Mouse (Mus musculus) c-Kit-negative CD71-positive TER-119-positive erythroid progenitor cells, embryonic 14.5 days (primary cell): ENCODE data around the gene Axdnd1.
"Not testable (repeated sequence)": the region's sequence is repeated elsewhere in the genome, so short reads cannot be mapped to it uniquely, and the experiment has no call there.

Experiments used
- DNase-seq: peaks from one replicate; pipeline ENCODE4 v3.0.0-alpha.2; 2013; ENCODE audit warnings: low read depth, low spot score

Axdnd1 gene

DNA sequence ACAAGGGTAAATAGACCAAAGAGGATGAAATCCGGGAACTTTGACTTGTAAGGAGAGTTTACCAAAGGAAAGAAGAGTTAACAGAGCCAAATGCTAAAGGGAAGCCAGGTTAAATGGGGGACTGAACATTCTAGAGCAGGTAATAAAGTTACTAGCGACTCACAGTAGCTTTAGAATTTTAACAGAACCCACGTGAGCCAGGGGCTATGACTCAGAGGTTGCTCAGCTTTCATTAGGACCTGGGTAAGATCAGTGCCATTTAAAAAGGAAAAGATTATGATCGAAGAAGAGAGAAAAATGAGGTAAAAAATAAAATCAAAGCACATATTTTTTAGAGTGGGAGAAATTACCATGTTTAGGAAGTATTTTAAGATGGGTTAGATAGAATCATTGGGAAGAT lies 80.1 kb downstream of the Axdnd1 start:
- DNase-seq = no peak

DNA sequence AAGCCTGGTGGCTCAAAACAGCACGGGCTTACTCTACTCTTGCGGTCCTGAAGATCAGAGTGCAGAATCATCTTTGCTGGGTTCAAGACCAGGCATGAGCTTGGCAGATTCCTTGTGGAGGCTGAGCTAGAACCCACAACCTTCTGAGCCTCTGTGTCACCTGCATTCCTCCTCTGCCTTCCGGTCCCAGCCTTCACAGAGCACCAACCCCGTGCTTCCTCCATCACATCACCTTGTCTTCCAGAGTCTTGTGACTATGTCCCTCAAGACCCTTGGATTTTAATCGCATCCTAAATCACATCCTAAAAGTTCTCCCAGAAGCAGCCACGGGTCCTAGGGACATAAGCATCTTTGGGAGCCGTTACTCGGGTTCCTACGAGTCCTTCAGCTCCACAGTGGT lies 97.8 kb downstream of the Axdnd1 start:
- no peak for DNase-seq

DNA sequence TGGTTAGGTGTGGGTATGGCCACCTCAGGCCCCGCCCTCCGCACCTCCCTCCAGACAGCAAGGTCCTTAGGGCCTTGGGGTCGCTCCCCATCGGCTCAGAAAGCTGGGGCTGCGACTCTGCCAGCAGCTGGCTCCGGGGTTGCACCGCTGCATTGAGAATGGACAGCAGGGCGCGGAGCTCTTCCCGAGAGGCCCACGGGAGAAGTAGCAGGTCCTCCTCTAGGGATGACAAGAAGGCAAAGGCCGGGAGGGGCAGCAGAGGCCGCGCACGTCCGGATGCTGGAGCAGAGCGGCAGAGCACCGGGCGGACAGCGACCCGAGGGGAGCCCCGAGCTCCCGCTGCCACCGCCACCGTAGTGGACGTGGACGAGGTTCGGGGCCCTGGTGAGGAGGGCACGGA lies 110.3 kb downstream of the Axdnd1 start, which contains the start of gene Nphs2:
Gene Nphs2, plus strand, starts transcription at position 98 of the 400 bp plus-strand sequence.
- no peak for DNase-seq

DNA sequence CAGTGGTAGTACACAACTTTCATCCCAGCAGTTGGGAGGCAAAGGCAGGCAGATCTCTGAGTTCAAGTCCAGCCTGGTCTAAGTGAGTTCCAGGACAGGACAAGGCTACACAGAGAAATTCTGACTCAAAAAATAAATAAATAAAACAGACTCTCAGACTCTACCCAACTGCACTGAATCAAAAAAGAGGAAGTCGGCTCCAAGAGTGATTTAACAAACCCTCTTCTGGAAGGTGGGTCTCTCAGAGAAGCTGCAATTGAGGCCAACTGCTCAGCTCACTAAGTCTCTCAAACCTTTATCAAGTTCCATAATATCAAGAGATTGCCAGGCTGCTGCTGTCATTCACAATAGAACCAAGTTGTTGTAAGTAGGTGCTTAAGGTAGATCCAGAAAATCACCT lies 112.4 kb downstream of the Axdnd1 start:
- DNase-seq = no peak

DNA sequence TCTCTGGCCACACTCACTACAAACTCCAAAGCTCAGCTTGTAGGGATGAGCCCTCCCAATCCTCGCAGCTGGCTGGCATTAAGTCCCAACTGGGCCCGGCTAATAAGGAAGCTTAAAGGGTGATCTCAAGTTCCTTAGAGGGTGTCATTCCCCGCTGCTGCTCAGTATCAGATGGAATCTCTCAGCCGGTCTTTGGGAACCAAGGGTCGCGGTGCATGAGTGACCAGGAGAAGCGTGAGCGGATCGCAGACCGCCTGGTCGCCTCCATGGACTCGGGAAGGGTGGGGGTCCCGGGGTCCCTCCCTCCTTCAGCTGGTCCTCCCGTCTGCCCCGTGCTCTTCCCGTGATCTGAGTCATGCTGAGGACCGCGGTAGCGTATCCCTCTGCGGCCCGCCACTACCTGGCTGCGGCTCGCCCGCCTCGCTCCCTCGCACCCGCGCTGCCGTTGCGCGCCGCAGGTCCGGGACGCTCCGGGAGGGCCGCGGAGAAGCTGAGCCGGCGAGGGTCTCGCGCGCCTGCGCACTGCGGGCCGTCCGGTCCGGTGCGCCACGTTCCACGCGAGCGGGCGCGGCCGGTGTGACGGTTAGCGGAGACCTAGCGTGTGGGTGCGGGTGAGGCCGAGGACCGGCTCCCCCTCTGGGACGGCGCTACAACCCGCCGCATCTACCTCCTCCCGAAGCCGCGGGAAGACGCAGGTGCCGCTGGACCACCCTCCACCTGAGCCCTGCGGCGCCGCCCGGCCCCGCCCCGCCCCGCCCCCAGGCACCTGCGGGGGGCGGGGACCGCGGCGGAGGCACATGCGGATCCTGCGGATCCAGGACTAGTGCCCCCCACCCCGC lies 117.8 kb downstream of the Axdnd1 start, which contains the start of gene Tdrd5:
Gene Tdrd5, minus strand, starts transcription at position 754 of the 839 bp plus-strand sequence.
- DNase-seq = no peak

DNA sequence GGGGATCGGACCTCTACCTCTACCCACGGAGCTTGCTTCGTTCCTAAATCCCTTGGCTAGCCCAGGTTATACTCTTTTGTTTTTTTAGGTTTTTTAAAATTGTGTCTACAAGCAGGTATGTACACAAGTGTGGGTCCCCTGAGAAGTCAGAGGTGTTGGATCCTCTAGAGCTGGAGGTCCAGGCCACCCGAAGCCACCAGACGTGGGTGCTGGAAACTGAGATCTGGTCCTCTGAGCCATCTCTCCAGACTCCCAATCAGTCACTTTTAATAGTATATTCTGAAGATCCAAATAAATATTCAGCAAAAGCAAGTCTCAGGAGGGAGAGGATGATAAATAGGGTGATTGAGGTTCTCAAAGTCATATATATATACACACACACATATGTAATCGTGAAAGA lies 130.9 kb downstream of the Axdnd1 start:
- DNase-seq = no peak

DNA sequence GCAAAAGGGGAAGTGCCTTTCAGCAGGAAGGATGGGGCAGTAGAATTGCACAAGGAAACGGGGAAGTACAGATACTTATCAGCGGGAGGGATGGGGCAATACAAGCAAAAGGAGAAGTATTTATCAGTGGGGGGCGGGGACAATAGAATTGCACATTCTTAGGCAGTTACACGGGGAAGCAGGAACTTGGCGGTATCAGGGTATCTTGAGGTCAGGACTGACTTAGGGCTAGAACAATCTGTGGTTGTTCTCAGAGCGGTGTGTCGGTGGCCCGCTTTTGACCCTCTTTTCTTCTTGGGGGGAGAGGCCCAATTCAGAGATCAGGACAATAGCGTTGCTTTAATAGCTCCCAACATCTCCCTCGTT lies 131.8 kb downstream of the Axdnd1 start:
- DNase-seq = not testable (repeated sequence)

DNA sequence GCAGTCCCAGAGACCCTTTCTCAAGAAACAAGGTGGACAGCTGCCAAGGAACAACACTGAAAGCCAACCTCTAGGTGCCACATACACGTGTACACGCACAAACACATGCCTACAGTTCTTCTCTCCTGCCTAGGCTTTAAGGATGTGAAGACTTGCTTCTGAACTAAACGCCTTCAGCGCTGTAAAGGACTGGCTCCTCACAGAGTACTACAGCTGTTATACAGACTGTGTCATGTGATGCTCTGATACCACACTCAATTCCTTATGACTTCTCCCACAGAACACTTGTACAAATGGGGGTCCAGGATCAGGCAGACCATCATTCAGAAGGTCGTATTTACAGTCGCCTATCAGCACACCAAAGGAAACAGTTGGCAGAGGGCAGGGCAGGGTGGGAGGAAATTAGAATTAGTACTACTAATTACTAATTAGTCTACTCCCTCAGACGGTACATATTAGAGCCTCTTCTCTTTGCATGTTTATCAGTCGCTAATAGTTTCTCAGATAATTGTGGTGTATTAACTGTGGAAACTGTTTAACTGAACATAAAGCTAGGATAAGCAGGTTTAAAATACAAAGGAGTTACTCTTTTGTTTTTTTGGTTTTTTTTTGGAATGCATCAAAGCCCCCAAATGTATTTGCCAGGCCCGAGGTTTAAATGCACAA lies 132.3 kb downstream of the Axdnd1 start:
- no peak for DNase-seq

DNA sequence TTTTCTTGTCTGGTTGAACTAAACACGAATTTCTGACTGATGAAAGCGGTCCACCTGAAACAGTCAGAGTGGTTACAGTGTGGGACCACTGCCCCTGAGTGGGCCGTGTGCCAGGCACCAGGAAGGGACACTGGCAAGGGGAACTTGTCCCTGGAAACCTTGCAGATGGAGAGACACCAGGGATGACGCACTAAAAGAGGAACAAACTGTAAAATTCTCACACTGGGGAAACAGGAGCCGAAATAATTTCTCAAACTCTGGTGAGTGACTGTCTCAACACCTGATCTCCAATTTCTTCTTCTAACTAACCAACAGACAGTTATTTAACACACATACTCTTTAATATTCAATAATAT lies 135.4 kb downstream of the Axdnd1 start:
- no peak for DNase-seq

DNA sequence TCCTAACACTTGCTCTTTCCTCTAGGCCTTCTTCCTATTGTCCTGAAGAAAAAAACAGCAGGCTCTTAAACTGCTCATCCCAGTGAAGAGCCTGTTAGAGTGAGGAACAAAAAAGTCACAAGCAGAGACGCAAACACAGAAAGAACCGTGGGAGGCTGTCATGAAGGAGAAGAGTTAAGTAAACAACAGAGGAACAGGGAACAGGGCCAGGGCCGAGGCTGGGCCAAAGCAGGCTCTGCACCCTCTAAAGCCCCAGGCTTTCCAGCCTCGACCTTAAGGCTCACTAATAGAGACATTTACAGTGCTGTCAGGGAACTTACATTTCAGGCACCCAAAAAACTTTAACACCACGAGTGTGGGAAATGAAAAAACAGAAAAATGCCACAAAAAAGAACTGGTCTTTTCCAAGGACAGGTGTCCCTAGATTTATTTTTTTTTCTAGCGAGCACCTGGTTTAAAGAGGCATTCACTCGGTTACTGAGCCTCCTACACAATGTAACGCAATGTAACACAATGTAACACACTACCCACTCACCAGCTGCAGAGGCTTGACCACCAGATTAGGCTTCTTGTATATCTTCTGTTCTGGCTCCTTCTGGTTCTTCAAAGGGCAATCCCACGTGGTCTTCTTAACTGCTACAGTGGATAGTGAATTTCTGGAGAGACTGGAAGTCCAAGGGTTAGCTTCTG lies 136.0 kb downstream of the Axdnd1 start:
- no peak for DNase-seq

DNA sequence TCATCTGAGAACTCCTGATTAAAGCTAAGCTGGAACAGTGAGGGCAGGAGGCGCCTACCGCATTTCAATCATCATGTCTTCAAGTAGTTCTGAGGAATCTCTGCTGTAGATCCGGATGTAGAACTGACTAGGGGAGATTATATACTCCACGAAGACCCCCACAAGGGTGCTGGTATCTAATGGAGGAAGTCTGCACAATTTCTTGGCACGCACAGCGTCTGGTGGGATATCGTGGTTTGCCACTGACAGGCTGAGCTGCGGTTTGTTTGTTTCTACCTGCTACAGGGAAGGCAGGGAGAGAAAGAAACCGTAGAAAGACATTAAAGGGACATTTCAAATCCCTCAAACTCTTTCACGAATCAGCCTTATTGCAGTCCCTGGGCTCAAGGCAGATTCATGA lies 136.8 kb downstream of the Axdnd1 start:
- DNase-seq = no peak

DNA sequence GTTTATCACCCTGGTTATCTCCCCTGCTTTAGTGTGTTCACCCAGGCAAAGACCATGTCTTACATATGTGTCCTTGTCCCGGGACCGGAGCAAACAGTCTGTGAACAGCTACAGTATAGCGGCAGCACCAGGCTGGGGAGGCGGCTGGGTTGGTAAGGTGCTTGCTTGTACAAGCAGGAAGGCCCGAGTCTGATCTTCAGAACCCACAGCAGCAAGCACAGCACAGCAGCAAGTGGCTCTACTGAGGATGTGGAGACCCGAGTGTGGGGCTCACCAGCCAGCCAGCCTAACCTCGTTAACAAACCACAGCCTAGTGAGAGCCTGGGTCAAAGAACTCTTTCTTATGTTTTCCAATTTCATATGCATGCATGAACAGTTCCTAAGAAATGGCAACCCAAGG lies 140.8 kb downstream of the Axdnd1 start:
- no peak for DNase-seq

DNA sequence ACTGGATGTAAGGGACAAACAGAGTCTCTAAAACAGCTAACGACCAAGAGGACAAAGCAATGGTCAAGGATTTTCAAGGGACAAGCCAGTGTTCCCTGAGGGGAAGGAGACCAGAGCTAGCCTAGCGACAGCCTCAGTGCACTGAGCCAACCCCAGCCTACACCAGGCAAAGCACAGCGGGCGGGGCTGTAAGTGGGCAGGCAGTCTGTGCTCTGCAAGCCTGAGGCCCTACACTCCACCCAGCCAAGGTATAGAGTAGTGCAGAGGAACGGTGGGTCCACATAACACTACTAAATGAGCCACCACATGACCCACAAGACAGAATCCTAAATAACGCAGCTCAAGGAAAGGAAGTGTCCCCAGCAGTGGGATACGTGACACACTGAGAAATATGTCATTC lies 147.3 kb downstream of the Axdnd1 start:
- DNase-seq = no peak
